Comparison of ENCODE assay signal across 8 mouse cellular contexts in genomic region chr15:103134277-103135086, GRCm38 (mm10). TPM values are rescaled to one million over a fixed set of nuclear protein-coding genes. Genes with fewer than 3 reads are reported as not detected.
DNase-seq lines count a peak whose midpoint lies in the region; ATAC-seq lines count a peak whose summit lies in the region.

No protein-coding gene starts in this region.

- no peaks in the 10 kb centered on the region for H3K36me3 ChIP-seq in heart, embryonic 14.5 days (ENCODE audit: control insufficient read depth, insufficient read depth, low read length)
- no peaks in the 10 kb centered on the region for H3K36me3 ChIP-seq in hindbrain, embryonic 11.5 days (ENCODE audit: control insufficient read depth, insufficient read depth, low read length)
- no peaks in the 10 kb centered on the region for H3K36me3 ChIP-seq in limb, embryonic 10.5 days

- H3K27ac ChIP-seq in heart, embryonic 14.5 days (replicated peaks in 1 of 2; ENCODE audit: control insufficient read depth in 1 of 2, insufficient read depth in 1 of 2, low read depth in 2 of 2, low read length in 2 of 2), result peak overlapping the region; percentile 42 to 83; a peak in 3 of 4 replicates
- H3K27ac ChIP-seq in hindbrain, embryonic 11.5 days (ENCODE audit: low read depth, low read length), result peak overlapping the region; percentile 82
- H3K27ac ChIP-seq in limb, embryonic 10.5 days, result peak overlapping the region; percentile 81

- peak overlapping the region; percentile 58 for H3K4me2 ChIP-seq in heart, embryonic 14.5 days (ENCODE audit: low read length)
- no peak overlapping the region for H3K4me2 ChIP-seq in hindbrain, embryonic 11.5 days (replicated peaks; ENCODE audit: low read depth, low read length)

- DNase-seq in heart, postnatal 4 days, result no peak
- peak; percentile 88 for DNase-seq in ES-CJ7 (ENCODE audit: low read depth, low spot score)
- peak; percentile 31 for DNase-seq in hindbrain, embryonic 11.5 days (ENCODE audit: low spot score)
- DNase-seq in limb, embryonic 10.5 days (ENCODE audit: low spot score), result no peak
- no peak for DNase-seq in ovary, adult 18-20 months (ENCODE audit: low spot score)
- no peak for DNase-seq in yolk sac, embryonic 10.5 days (ENCODE audit: low spot score)
- no peak for DNase-seq in right cerebral cortex, postnatal 4 days

- H3K27me3 ChIP-seq in heart, embryonic 14.5 days (ENCODE audit: control insufficient read depth, insufficient read depth, low read length), result peaks cover 53% of the 10 kb centered on the region
- peaks cover 6% of the 10 kb centered on the region; the same call in 1 of the 2 replicates for H3K27me3 ChIP-seq in hindbrain, embryonic 11.5 days (ENCODE audit: control insufficient read depth, insufficient read depth, low read length)
- H3K27me3 ChIP-seq in limb, embryonic 10.5 days (ENCODE audit: low read depth, poor library complexity, severe bottlenecking), result peaks cover 88% of the 10 kb centered on the region

- peaks cover 5% of the 10 kb centered on the region; the same call in 1 of the 2 replicates for H3K9me3 ChIP-seq in heart, embryonic 14.5 days (ENCODE audit: control insufficient read depth, low read length)
- H3K9me3 ChIP-seq in hindbrain, embryonic 11.5 days (ENCODE audit: control insufficient read depth, low read length), result no peaks in the 10 kb centered on the region
- H3K9me3 ChIP-seq in limb, embryonic 10.5 days (replicated peaks), result no peaks in the 10 kb centered on the region

- H3K4me3 ChIP-seq in heart, embryonic 14.5 days (ENCODE audit: control insufficient read depth in 1 of 2, insufficient read depth in 1 of 2, low read depth in 1 of 2, low read length in 2 of 2), result no peak overlapping the region
- H3K4me3 ChIP-seq in hindbrain, embryonic 11.5 days (ENCODE audit: low read depth, low read length), result no peak overlapping the region
- H3K4me3 ChIP-seq in limb, embryonic 10.5 days, result peak overlapping the region; percentile 1; the same call in 1 of the 2 replicates

- WGBS in heart, embryonic 14.5 days, result 34% methylated on average over 5 of the region's 5 CpGs
- WGBS in hindbrain, embryonic 11.5 days, result 30% methylated on average over 5 of the region's 5 CpGs
- WGBS in limb, embryonic 10.5 days, result 30% methylated on average over 5 of the region's 5 CpGs

- no peak for ATAC-seq in heart, embryonic 14.5 days (ENCODE audit: insufficient number of reproducible peaks, insufficient read depth, low FRiP score, low read depth)
- ATAC-seq in hindbrain, embryonic 11.5 days (ENCODE audit: low FRiP score), result peak; percentile 46

- H3K4me1 ChIP-seq in heart, embryonic 14.5 days (ENCODE audit: control insufficient read depth in 2 of 2, insufficient read depth in 2 of 2, low read length in 2 of 2), result peaks cover 22 to 24% of the 10 kb centered on the region in 2 experiments
- H3K4me1 ChIP-seq in hindbrain, embryonic 11.5 days (replicated peaks; ENCODE audit: control insufficient read depth, insufficient read depth, low read length), result peaks cover 5% of the 10 kb centered on the region
- peaks cover 40% of the 10 kb centered on the region for H3K4me1 ChIP-seq in limb, embryonic 10.5 days

- no peak overlapping the region; the same call in 1 of the 2 replicates for H3K9ac ChIP-seq in heart, embryonic 14.5 days (ENCODE audit: low read length)
- H3K9ac ChIP-seq in hindbrain, embryonic 11.5 days (ENCODE audit: low read depth, low read length), result no peak overlapping the region

RNA-seq across cellular contexts. Expression of gene Smug1, which starts 32.4 kb away (rescaled TPM):
- 17.8 and 18.6 TPM in 2 replicates for polyA plus RNA-seq in heart, embryonic 14.5 days (2014; fragmentation: Nextera tagmentation; extraction: Ambion mirVana)
- total RNA-seq in heart, postnatal 4 days (2021), result 10 to 100 TPM; 12.7 to 14.1 TPM
- polyA plus RNA-seq in hindbrain, embryonic 11.5 days (2014; fragmentation: Nextera tagmentation; extraction: Ambion mirVana), result 23.9 and 35.8 TPM in 2 replicates
- polyA plus RNA-seq in limb, embryonic 10.5 days (2016; fragmentation: Nextera tagmentation; extraction: Ambion mirVana), result 16.2 and 16.8 TPM in 2 replicates

Comparison
In these comparisons a context has a peak if more than half of its experiments do, and no peak if none do; other contexts are left out.
1. DNase-seq: peak in ES-CJ7 (single experiment) and hindbrain, embryonic 11.5 days (single experiment); none in heart, postnatal 4 days (single experiment), limb, embryonic 10.5 days (single experiment), ovary, adult 18-20 months (single experiment), yolk sac, embryonic 10.5 days (single experiment) and right cerebral cortex, postnatal 4 days (single experiment).
2. Peak in every context shown above with its lines, with median percentiles within 50 percentile points of each other: H3K27ac ChIP-seq.